Mouse (Mus musculus): ENCODE results near the gene Ankrd33b.

The Ankrd33b gene

GRCm38 (mm10) chr15:31264827-31265226, 102.7 kb downstream of the Ankrd33b start:
- peak; percentile 81 for DNase-seq (ENCODE audit: low read depth)

GRCm38 (mm10) chr15:31262361-31262760, 105.2 kb downstream of the Ankrd33b start:
- DNase-seq (ENCODE audit: low read depth) = no peak

- no peak for DNase-seq (ENCODE audit: low read depth)
Measured at GRCm38 (mm10) chr15:31261094-31261493, 106.4 kb downstream of the Ankrd33b start.

GRCm38 (mm10) chr15:31258693-31259439, 108.7 kb downstream of the Ankrd33b start:
- DNase-seq (ENCODE audit: low read depth) = peak; percentile 29

- no peak for DNase-seq (ENCODE audit: low read depth)
Measured at GRCm38 (mm10) chr15:31258029-31258692, 109.4 kb downstream of the Ankrd33b start.

- DNase-seq (ENCODE audit: low read depth) = no peak
Measured at GRCm38 (mm10) chr15:31257329-31257728, 110.2 kb downstream of the Ankrd33b start.

GRCm38 (mm10) chr15:31255762-31256161, 111.8 kb downstream of the Ankrd33b start:
- no peak for DNase-seq (ENCODE audit: low read depth)

GRCm38 (mm10) chr15:31254939-31255535, 112.5 kb downstream of the Ankrd33b start:
- DNase-seq (ENCODE audit: low read depth) = no peak

GRCm38 (mm10) chr15:31253963-31254362, 113.6 kb downstream of the Ankrd33b start:
- peak; percentile 31 for DNase-seq (ENCODE audit: low read depth)

- DNase-seq (ENCODE audit: low read depth) = no peak
Measured at GRCm38 (mm10) chr15:31253380-31253779, 114.1 kb downstream of the Ankrd33b start.

GRCm38 (mm10) chr15:31252590-31253311, 114.8 kb downstream of the Ankrd33b start:
- DNase-seq (ENCODE audit: low read depth) = no peak

- DNase-seq (ENCODE audit: low read depth) = no peak
Measured at GRCm38 (mm10) chr15:31251189-31251588, 116.3 kb downstream of the Ankrd33b start.

GRCm38 (mm10) chr15:31250676-31251075, 116.8 kb downstream of the Ankrd33b start:
- DNase-seq (ENCODE audit: low read depth) = no peak

- DNase-seq (ENCODE audit: low read depth) = no peak
Measured at GRCm38 (mm10) chr15:31250027-31250426, 117.5 kb downstream of the Ankrd33b start.

GRCm38 (mm10) chr15:31248882-31249281, 118.6 kb downstream of the Ankrd33b start:
- no peak for DNase-seq (ENCODE audit: low read depth)

GRCm38 (mm10) chr15:31247035-31247434, 120.5 kb downstream of the Ankrd33b start:
- no peak for DNase-seq (ENCODE audit: low read depth)

GRCm38 (mm10) chr15:31245934-31246333, 121.6 kb downstream of the Ankrd33b start:
- DNase-seq (ENCODE audit: low read depth) = peak; percentile 44

- DNase-seq (ENCODE audit: low read depth) = no peak
Measured at GRCm38 (mm10) chr15:31244696-31245445, 122.7 kb downstream of the Ankrd33b start.

GRCm38 (mm10) chr15:31243260-31243659, 124.3 kb downstream of the Ankrd33b start:
- DNase-seq (ENCODE audit: low read depth) = no peak

Measured in NIH3T3 (cell line).